Mouse (Mus musculus) c-Kit-positive CD71-positive TER-119-positive erythroid progenitor cells, embryonic 14.5 days (primary cell): Measurements from ENCODE around the gene Bcl2l2.

ENCODE experiments used
- DNase-seq: peaks from one replicate; pipeline ENCODE4 v3.0.0-alpha.2; 2013; ENCODE audit warnings: low spot score

Bcl2l2 gene

GRCm38 (mm10) chr14:54893651-54894181, 10.5 kb downstream of the Bcl2l2 start:
- peak; percentile 100 for DNase-seq

- DNase-seq, result peak; percentile 46
Observed at GRCm38 (mm10) chr14:54894296-54895151, 11.3 kb downstream of the Bcl2l2 start.

GRCm38 (mm10) chr14:54897445-54897844, 14.3 kb downstream of the Bcl2l2 start:
- DNase-seq, result no peak

- DNase-seq, result peak; percentile 55
Observed at GRCm38 (mm10) chr14:54900383-54900782, 17.2 kb downstream of the Bcl2l2 start.

- no peak for DNase-seq
Observed at GRCm38 (mm10) chr14:54903641-54904040, 20.5 kb downstream of the Bcl2l2 start.

GRCm38 (mm10) chr14:54908682-54909081, 25.5 kb downstream of the Bcl2l2 start:
- DNase-seq, result no peak

GRCm38 (mm10) chr14:54912109-54912850, 29.1 kb downstream of the Bcl2l2 start:
- DNase-seq, result no peak

- no peak for DNase-seq
Observed at GRCm38 (mm10) chr14:54912886-54913285, 29.7 kb downstream of the Bcl2l2 start, which contains the start of gene Slc22a17. Slc22a17 (minus strand) TSS chr14:54913132.

- no peak for DNase-seq
Observed at GRCm38 (mm10) chr14:54913343-54913742, 30.2 kb downstream of the Bcl2l2 start.

- DNase-seq, result no peak
Observed at GRCm38 (mm10) chr14:54920076-54920685, 37.0 kb downstream of the Bcl2l2 start.

- DNase-seq, result peak; percentile 40
Observed at GRCm38 (mm10) chr14:54924641-54925348, 41.6 kb downstream of the Bcl2l2 start.

GRCm38 (mm10) chr14:54925349-54926342, 42.5 kb downstream of the Bcl2l2 start, which contains the start of gene Efs:
Efs (minus strand) TSS chr14:54926126.
- no peak for DNase-seq

- DNase-seq, result no peak
Observed at GRCm38 (mm10) chr14:54926401-54927158, 43.4 kb downstream of the Bcl2l2 start.

- DNase-seq, result no peak
Observed at GRCm38 (mm10) chr14:54927296-54927695, 44.1 kb downstream of the Bcl2l2 start.

- DNase-seq, result no peak
Observed at GRCm38 (mm10) chr14:54929801-54930200, 46.6 kb downstream of the Bcl2l2 start.

GRCm38 (mm10) chr14:54930431-54930830, 47.3 kb downstream of the Bcl2l2 start:
- no peak for DNase-seq

GRCm38 (mm10) chr14:54932645-54933150, 49.5 kb downstream of the Bcl2l2 start, which contains the start of gene Il25:
Il25 (plus strand) TSS chr14:54932695.
- DNase-seq, result no peak

GRCm38 (mm10) chr14:54935904-54936830, 53.0 kb downstream of the Bcl2l2 start, which contains the start of gene Cmtm5:
Cmtm5 (plus strand) TSS chr14:54936261.
- no peak for DNase-seq
